Mouse (Mus musculus): ENCODE data around the gene B4galt4. TPM values are rescaled to one million over a fixed set of nuclear protein-coding genes. Genes with fewer than 3 reads are reported as not detected.
"Not testable (repeated sequence)": the region's sequence is repeated elsewhere in the genome, so short reads cannot be mapped to it uniquely, and the experiment has no call there.

B4galt4 gene
- polyA plus RNA-seq, 1 experiment from 2014 or later = 39.3 TPM

DNA sequence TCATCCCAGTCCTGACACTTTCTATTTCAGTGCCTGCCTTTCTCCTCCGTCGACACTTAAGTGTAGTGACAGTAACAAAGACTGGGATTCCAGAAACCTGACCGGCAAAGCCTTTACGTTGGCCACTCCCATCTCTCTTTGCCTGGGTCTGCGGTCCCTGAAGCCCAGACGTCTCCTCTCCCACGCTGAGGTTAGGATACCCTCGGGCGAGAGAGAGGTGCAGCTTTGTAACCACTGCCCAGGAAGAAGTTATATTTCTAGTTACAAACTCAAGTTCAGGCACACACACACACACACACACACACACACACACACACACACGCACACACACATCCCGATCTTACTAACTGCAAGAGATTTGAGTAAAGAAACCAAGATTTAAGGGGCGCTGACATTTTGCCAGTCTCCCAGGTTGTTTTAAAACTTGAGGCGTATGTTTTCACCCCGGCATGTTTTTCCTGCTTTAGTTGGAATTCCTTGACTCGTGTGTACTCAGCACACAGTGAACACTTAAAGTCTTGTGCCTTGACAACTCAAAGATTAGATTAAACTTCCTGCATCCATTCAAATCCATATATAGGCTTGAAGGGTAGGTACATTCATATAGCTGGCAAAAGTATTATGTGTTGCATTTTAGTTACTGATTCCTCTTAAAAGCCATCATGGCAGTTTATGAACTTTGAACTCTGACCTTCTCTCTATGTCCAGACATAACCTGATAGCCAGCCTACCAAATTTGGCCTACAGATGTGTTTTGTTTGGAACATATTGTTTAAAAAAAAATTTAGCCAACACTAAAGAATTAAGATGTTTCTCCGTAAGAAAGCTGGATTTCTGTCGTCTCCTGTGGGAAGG, 28.4 kb upstream of the B4galt4 start:
- peak; percentile 81 for ATAC-seq (replicated peaks; ENCODE audit: insufficient number of reproducible peaks, low FRiP score, low TSS enrichment, low read depth)

DNA sequence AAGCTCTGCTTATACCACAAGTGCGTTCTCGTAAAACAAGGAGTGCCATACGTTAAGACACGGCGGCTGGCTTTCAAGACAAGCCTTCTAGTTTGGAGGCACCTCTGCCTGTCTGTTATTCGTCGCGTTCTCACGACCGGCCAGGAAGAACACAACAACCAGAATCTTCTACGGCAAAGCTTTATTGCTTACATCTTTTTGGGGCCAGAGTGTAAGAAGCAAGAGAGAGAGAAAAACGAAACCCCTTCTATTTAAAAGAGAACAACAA, 27.9 kb upstream of the B4galt4 start:
- H3K4me2 ChIP-seq (ENCODE audit: low read depth, low read length) = not testable (repeated sequence)

More for the DNA sequence above, 28.4 kb upstream of the B4galt4 start:
- Histone ChIP-seq H3K9me3 (replicated peaks; ENCODE audit: control insufficient read depth, low read length) (no peaks in the 10 kb centered on the region), H3K9ac (replicated peaks; ENCODE audit: low read length) (peak overlapping the region; percentile 78), H3K36me3 (replicated peaks; ENCODE audit: control insufficient read depth, insufficient read depth, low read depth, low read length) (no peaks in the 10 kb centered on the region), H3K27me3 (ENCODE audit: control insufficient read depth, insufficient read depth, low read length) (no peaks in the 10 kb centered on the region), H3K27ac (replicated peaks; ENCODE audit: low read depth, low read length) (peak overlapping the region; percentile 85), H3K4me1 (ENCODE audit: control insufficient read depth, insufficient read depth, low read length) (peaks cover 2% of the 10 kb centered on the region; the same call in 1 of the 2 replicates), H3K4me2 (ENCODE audit: low read depth, low read length) (peak overlapping the region; percentile 66), H3K4me3 (ENCODE audit: low read depth, low read length) (peak overlapping the region; percentile 70)
- peak; percentile 72 for DNase-seq (ENCODE audit: low spot score)
- WGBS = 25% methylated on average over 17 of the region's 17 CpGs

DNA sequence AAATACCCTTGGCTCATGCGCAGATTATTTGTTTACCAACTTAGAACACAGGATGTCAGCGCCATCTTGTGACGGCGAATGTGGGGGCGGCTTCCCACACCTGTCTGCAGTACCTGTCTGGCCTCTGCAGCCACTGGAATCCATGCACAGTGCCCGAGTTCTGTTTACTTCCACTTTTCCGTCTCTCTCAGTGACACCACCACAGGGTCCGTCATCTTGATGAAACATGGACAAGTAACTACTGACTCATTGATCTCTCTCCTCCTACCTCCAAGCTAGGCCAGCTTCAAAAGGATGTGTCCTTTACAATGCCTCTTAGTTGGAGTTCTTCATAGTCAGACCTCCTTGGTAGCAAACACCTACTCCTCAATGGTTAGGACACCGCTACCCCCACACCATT, 20.7 kb upstream of the B4galt4 start:
- ATAC-seq (replicated peaks; ENCODE audit: insufficient number of reproducible peaks, low FRiP score, low TSS enrichment, low read depth) (no peak), DNase-seq (ENCODE audit: low spot score) (no peak)
- no peaks in the 10 kb centered on the region for H3K36me3 ChIP-seq (replicated peaks; ENCODE audit: control insufficient read depth, insufficient read depth, low read depth, low read length)
- no peak overlapping the region for H3K9ac ChIP-seq (replicated peaks; ENCODE audit: low read length)
- 93% methylated on average over 8 of the region's 9 CpGs for WGBS
- no peaks in the 10 kb centered on the region for H3K4me1 ChIP-seq (ENCODE audit: control insufficient read depth, insufficient read depth, low read length)
- H3K27me3 ChIP-seq (ENCODE audit: control insufficient read depth, insufficient read depth, low read length) = no peaks in the 10 kb centered on the region
- no peak overlapping the region for H3K27ac ChIP-seq (replicated peaks; ENCODE audit: low read depth, low read length)
- H3K4me3 ChIP-seq (ENCODE audit: low read depth, low read length) = no peak overlapping the region
- H3K4me2 ChIP-seq (ENCODE audit: low read depth, low read length) = no peak overlapping the region
- no peaks in the 10 kb centered on the region for H3K9me3 ChIP-seq (replicated peaks; ENCODE audit: control insufficient read depth, low read length)

More for the DNA sequence above, 27.9 kb upstream of the B4galt4 start:
- DNase-seq (ENCODE audit: low spot score); H3K27ac ChIP-seq (replicated peaks; ENCODE audit: low read depth, low read length); H3K9ac ChIP-seq (replicated peaks; ENCODE audit: low read length); H3K36me3 ChIP-seq (replicated peaks; ENCODE audit: control insufficient read depth, insufficient read depth, low read depth, low read length); H3K4me3 ChIP-seq (ENCODE audit: low read depth, low read length); ATAC-seq (replicated peaks; ENCODE audit: insufficient number of reproducible peaks, low FRiP score, low TSS enrichment, low read depth); H3K4me1 ChIP-seq (ENCODE audit: control insufficient read depth, insufficient read depth, low read length); H3K27me3 ChIP-seq (ENCODE audit: control insufficient read depth, insufficient read depth, low read length); H3K9me3 ChIP-seq (replicated peaks; ENCODE audit: control insufficient read depth, low read length): not testable (repeated sequence)
- WGBS = 61% methylated on average over 11 of the region's 12 CpGs

DNA sequence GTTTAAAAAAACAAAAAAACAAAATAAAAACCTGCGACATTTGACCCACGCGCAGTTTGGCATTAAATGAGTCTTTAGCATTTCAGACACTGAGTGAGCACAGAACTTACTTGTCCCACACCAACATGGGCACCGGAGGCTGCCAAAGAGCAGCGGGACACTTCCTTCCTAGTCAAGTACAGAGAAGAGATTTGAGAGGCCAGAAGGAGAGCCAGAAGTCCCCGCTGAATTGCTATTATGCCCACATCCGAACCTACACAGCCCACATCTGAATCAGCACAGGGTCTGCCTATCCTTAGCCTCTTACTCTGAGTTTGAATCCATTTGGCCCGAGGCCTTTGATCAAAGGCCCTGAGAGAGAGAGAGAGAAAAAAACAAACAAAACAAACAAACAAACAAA, 17.8 kb upstream of the B4galt4 start:
- Histone ChIP-seq H3K4me1 (ENCODE audit: control insufficient read depth, insufficient read depth, low read length) (no peaks in the 10 kb centered on the region), H3K9ac (replicated peaks; ENCODE audit: low read length) (no peak overlapping the region), H3K36me3 (replicated peaks; ENCODE audit: control insufficient read depth, insufficient read depth, low read depth, low read length) (no peaks in the 10 kb centered on the region), H3K9me3 (replicated peaks; ENCODE audit: control insufficient read depth, low read length) (no peaks in the 10 kb centered on the region), H3K4me3 (ENCODE audit: low read depth, low read length) (no peak overlapping the region), H3K27me3 (ENCODE audit: control insufficient read depth, insufficient read depth, low read length) (no peaks in the 10 kb centered on the region), H3K27ac (replicated peaks; ENCODE audit: low read depth, low read length) (no peak overlapping the region), H3K4me2 (ENCODE audit: low read depth, low read length) (no peak overlapping the region)
- no peak for DNase-seq (ENCODE audit: low spot score)
- 85% methylated on average over 8 of the region's 8 CpGs for WGBS
- ATAC-seq (replicated peaks; ENCODE audit: insufficient number of reproducible peaks, low FRiP score, low TSS enrichment, low read depth) = no peak

DNA sequence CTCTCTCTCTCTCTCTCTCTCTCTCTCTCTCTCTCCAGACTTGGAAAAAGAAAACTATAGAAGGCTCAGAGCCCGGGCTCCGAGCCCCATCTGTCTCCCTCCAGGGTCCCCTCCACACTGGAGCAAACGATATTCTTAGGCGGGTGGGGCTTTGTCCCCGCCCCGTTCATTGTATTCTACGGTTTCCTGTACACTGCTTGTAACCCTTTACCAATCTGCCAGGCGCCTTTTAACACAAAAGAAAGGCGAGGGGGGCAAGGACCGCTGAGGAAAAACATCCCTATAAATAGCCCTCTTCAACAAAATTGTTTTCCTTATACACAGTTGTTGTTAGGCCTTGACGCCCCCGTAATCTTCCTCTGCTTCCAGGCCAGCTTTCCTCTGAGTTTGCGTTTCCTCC, 17.1 kb upstream of the B4galt4 start:
- no peaks in the 10 kb centered on the region for H3K36me3 ChIP-seq (replicated peaks; ENCODE audit: control insufficient read depth, insufficient read depth, low read depth, low read length)
- H3K9me3 ChIP-seq (replicated peaks; ENCODE audit: control insufficient read depth, low read length) = no peaks in the 10 kb centered on the region
- WGBS = 69% methylated on average over 13 of the region's 13 CpGs
- H3K4me3 ChIP-seq (ENCODE audit: low read depth, low read length) = no peak overlapping the region
- no peak overlapping the region for H3K9ac ChIP-seq (replicated peaks; ENCODE audit: low read length)
- ATAC-seq (replicated peaks; ENCODE audit: insufficient number of reproducible peaks, low FRiP score, low TSS enrichment, low read depth) = no peak
- H3K4me1 ChIP-seq (ENCODE audit: control insufficient read depth, insufficient read depth, low read length) = no peaks in the 10 kb centered on the region
- no peaks in the 10 kb centered on the region for H3K27me3 ChIP-seq (ENCODE audit: control insufficient read depth, insufficient read depth, low read length)
- no peak for DNase-seq (ENCODE audit: low spot score)
- H3K27ac ChIP-seq (replicated peaks; ENCODE audit: low read depth, low read length) = no peak overlapping the region
- H3K4me2 ChIP-seq (ENCODE audit: low read depth, low read length) = no peak overlapping the region

DNA sequence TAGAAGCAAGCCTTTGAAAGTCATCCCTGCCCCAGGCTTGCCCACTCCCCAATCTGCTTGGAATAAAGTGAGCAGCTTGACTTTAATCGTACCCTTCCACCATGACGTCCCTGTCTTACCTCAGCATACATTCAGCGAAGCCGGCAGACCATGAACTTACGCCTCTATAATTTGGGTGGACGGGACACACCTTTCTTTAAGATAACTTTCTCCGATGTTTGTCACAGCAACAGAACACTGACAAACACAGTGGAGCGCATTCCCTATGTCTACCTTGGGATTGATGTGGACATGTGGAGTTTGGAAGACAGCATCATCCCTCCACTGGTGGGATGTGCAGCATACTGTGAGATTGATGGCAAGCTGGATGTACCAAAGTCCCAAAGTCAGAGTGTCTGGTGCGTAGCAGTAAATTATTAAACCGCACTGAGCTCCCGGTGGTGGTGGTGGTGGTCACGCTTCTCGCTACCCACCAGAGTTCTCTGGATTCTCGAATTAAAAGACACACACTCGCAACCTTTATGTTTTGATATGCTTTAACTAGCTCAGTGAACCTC, 13.4 kb upstream of the B4galt4 start:
- no peak overlapping the region for H3K9ac ChIP-seq (replicated peaks; ENCODE audit: low read length)
- no peak overlapping the region for H3K27ac ChIP-seq (replicated peaks; ENCODE audit: low read depth, low read length)
- H3K4me1 ChIP-seq (ENCODE audit: control insufficient read depth, insufficient read depth, low read length) = no peaks in the 10 kb centered on the region
- H3K4me2 ChIP-seq (ENCODE audit: low read depth, low read length) = no peak overlapping the region
- ATAC-seq (replicated peaks; ENCODE audit: insufficient number of reproducible peaks, low FRiP score, low TSS enrichment, low read depth) (no peak), DNase-seq (ENCODE audit: low spot score) (no peak)
- no peaks in the 10 kb centered on the region for H3K27me3 ChIP-seq (ENCODE audit: control insufficient read depth, insufficient read depth, low read length)
- 92% methylated on average over 15 of the region's 15 CpGs for WGBS
- H3K4me3 ChIP-seq (ENCODE audit: low read depth, low read length) = no peak overlapping the region
- no peaks in the 10 kb centered on the region for H3K36me3 ChIP-seq (replicated peaks; ENCODE audit: control insufficient read depth, insufficient read depth, low read depth, low read length)
- no peaks in the 10 kb centered on the region for H3K9me3 ChIP-seq (replicated peaks; ENCODE audit: control insufficient read depth, low read length)

DNA sequence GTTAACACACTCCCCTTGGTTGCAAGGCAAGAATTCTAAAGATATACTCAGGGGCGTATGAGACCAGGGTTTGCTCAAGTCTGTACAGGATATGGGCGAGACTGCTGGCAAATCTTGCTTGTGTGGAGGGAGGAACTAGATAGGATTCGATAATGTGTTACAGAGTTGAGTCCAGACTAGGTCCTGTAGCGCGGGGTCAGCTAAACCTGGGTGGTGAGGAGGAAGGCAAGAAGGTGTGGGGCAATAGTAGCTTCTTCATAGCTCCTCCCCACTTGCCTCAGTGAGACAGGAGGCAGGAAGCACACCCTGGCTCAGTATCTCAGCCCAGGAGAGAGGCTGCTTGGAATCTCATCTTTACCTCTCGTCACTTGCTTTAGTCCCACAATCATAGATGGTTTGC, 12.9 kb upstream of the B4galt4 start:
- H3K4me1 ChIP-seq (ENCODE audit: control insufficient read depth, insufficient read depth, low read length) = no peaks in the 10 kb centered on the region
- H3K27me3 ChIP-seq (ENCODE audit: control insufficient read depth, insufficient read depth, low read length) = no peaks in the 10 kb centered on the region
- H3K9ac ChIP-seq (replicated peaks; ENCODE audit: low read length) = no peak overlapping the region
- no peak overlapping the region for H3K27ac ChIP-seq (replicated peaks; ENCODE audit: low read depth, low read length)
- WGBS = 81% methylated on average over 6 of the region's 6 CpGs
- no peaks in the 10 kb centered on the region for H3K9me3 ChIP-seq (replicated peaks; ENCODE audit: control insufficient read depth, low read length)
- H3K4me3 ChIP-seq (ENCODE audit: low read depth, low read length) = no peak overlapping the region
- no peak; the same call in 1 of the 2 replicates for ATAC-seq (replicated peaks; ENCODE audit: insufficient number of reproducible peaks, low FRiP score, low TSS enrichment, low read depth)
- no peaks in the 10 kb centered on the region for H3K36me3 ChIP-seq (replicated peaks; ENCODE audit: control insufficient read depth, insufficient read depth, low read depth, low read length)
- DNase-seq (ENCODE audit: low spot score) = no peak
- no peak overlapping the region for H3K4me2 ChIP-seq (ENCODE audit: low read depth, low read length)

DNA sequence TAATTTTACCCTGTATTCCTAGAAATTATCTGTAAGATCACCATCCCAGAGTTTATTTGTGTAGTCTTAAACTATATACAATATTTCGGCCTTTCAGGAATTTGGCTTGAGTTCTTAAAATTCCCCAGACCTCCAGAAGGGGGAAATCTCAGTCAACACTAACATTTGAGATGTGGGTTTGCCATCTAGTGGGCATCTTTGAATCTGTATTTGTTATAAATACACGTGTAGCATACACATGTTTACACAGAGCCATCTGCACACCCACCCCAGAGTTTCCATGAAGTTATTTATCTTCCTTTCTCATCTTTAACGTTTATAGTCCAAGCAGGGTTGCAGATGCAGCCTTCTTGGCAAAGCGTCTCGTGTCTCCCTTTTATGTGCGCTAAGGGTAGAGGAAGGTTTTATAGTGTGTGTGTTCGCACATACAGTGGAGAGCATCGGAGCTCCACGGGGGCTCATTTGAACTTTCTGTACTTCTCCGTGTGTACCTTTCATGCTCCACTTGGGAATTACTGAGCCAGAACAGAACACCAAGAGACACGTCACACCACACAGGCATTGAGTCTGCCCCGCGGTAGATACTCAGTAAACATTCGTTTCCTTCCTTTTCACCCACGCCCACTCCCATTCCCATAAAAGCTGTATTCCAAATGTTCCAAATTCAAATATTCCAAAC, 12.3 kb upstream of the B4galt4 start:
- no peak overlapping the region for H3K9ac ChIP-seq (replicated peaks; ENCODE audit: low read length)
- no peak overlapping the region for H3K4me2 ChIP-seq (ENCODE audit: low read depth, low read length)
- H3K27me3 ChIP-seq (ENCODE audit: control insufficient read depth, insufficient read depth, low read length) = no peaks in the 10 kb centered on the region
- H3K4me3 ChIP-seq (ENCODE audit: low read depth, low read length) = no peak overlapping the region
- peak; percentile 80 for DNase-seq (ENCODE audit: low spot score)
- H3K36me3 ChIP-seq (replicated peaks; ENCODE audit: control insufficient read depth, insufficient read depth, low read depth, low read length) = no peaks in the 10 kb centered on the region
- ATAC-seq (replicated peaks; ENCODE audit: insufficient number of reproducible peaks, low FRiP score, low TSS enrichment, low read depth) = no peak; the same call in 1 of the 2 replicates
- 63% methylated on average over 15 of the region's 15 CpGs for WGBS
- H3K4me1 ChIP-seq (ENCODE audit: control insufficient read depth, insufficient read depth, low read length) = no peaks in the 10 kb centered on the region
- H3K9me3 ChIP-seq (replicated peaks; ENCODE audit: control insufficient read depth, low read length) = no peaks in the 10 kb centered on the region
- no peak overlapping the region for H3K27ac ChIP-seq (replicated peaks; ENCODE audit: low read depth, low read length)
